22 mouse cellular contexts compared by ENCODE assay signal in the genomic region with DNA sequence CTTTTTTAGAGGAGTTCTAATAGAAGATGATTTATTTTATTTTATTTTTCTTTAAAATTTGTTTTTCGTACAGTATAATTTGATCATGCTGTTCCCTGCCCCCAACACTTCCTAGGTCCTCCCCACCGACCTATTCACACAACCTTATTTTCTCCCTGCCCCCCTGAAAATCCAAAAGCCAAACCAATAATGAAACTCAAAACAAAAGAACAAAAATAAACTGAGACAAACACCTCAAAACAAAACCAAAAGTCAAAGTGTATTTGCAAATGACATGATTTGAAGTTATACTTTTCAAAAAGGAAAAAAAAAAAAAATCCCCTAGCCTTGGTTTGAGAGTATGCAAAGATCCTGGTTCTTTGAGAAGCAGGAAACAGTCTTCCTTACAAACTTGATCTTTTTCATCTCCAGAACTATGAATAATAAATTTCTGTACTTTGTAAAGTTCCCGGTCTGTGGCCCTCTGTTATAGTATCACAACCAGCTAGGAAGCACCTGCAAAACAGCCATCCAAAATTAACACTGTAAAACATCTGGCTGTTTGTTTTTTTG.
DNase-seq lines count a peak whose midpoint lies in the region; ATAC-seq and TF ChIP-seq lines count a peak whose summit lies in the region.
"Had no signal": no experiment of that assay in that cellular context is flagged by ENCODE, and none has a peak within 500 bp of the region (broad histone marks: within the 10 kb centered on the region; RNA-seq: fewer than 3 reads in every experiment).

No protein-coding gene starts in this region.

- DNase-seq in A20 (ENCODE audit: low read depth, low spot score): peak; percentile 79
- DNase-seq in CH12.LX (ENCODE audit: extremely low read depth): peak; percentile 31
- peak; percentile 7 for DNase-seq in induced T-regulatory cell, adult 2 months (ENCODE audit: low read depth)
- no peak for DNase-seq in right cerebral cortex, postnatal 14 days
- no peak for DNase-seq in layer of hippocampus, adult 18-20 months (ENCODE audit: low spot score in 2 of 2)
- no peak for DNase-seq in stomach, postnatal 0 days (ENCODE audit: low spot score)
- DNase-seq: adrenal gland, adult 2 months; adrenal gland, adult 8-10 months; adrenal gland, postnatal 10 days; adrenal gland, postnatal 14 days; adrenal gland, postnatal 25 days; adrenal gland, postnatal 36 days; B cell, adult 2 months; cerebellum, adult 11 months; cerebellum, adult 11-12 months; cerebellum, adult 18-20 months; cerebellum, adult 2 months; cerebellum, adult 8-10 months had no signal

- TF ChIP-seq RAD21 in CH12.LX (IDR thresholded peaks at IDR 0.05; ENCODE audit: low read depth, low read length): no peak

- H3K4me3 ChIP-seq in CH12.LX (replicated peaks in 1 of 3; ENCODE audit: low read depth in 2 of 3, low read length in 2 of 3, poor library complexity in 1 of 3): no peak overlapping the region
- H3K4me3 ChIP-seq in stomach, postnatal 0 days (ENCODE audit: low read depth, low read length): no peak overlapping the region

- H3K9ac ChIP-seq in CH12.LX (ENCODE audit: insufficient read depth, low read depth): no peak overlapping the region
- no peak overlapping the region for H3K9ac ChIP-seq in stomach, postnatal 0 days (ENCODE audit: low read length)

- TF ChIP-seq CTCF in CH12.LX (conservative IDR thresholded peaks at IDR 0.05 in 1 of 2, IDR thresholded peaks at IDR 0.05 in 1 of 2; ENCODE audit: low read depth in 2 of 2, low read length in 2 of 2): no peak
- no peak for TF ChIP-seq CTCF in stomach, postnatal 0 days (IDR thresholded peaks at IDR 0.05; ENCODE audit: low read depth)

- dilution Hi-C loops in CH12.LX (cut with MboI; ENCODE audit: extremely low pct_ligation_motif_present, extremely low pct_unique_long_range_greater_than_20kb, low sequenced_read_pairs): no loop called here

- ATAC-seq in stomach, postnatal 0 days (ENCODE audit: low FRiP score, low TSS enrichment): no peak
- ATAC-seq: activated CD4-positive, CD25-positive, alpha-beta regulatory T cell, adult 4 months; CD4-positive, CD25-positive, alpha-beta regulatory T cell, adult 4 months; Patski had no signal

- TF ChIP-seq POLR2A in CH12.LX (IDR thresholded peaks at IDR 0.05; ENCODE audit: low read depth, low read length): no peak

- 82% methylated on average over 3 of the region's 3 CpGs for WGBS in stomach, postnatal 0 days

- H3K4me1 ChIP-seq in CH12.LX (ENCODE audit: control insufficient read depth in 1 of 2, insufficient read depth in 2 of 2): peaks cover 4 to 5% of the 10 kb centered on the region in 2 experiments; a peak in 2 of 4 replicates
- no peaks in the 10 kb centered on the region for H3K4me1 ChIP-seq in stomach, postnatal 0 days (replicated peaks; ENCODE audit: control insufficient read depth, insufficient read depth)

- no peaks in the 10 kb centered on the region for H3K79me2 ChIP-seq in CH12.LX (replicated peaks; ENCODE audit: control insufficient read depth, extremely low read depth, insufficient read depth, poor library complexity, severe bottlenecking)

- H3K27ac ChIP-seq in CH12.LX (ENCODE audit: insufficient read depth, low read depth): no peak overlapping the region
- no peak overlapping the region for H3K27ac ChIP-seq in stomach, postnatal 0 days (replicated peaks)

- in situ Hi-C loops in CH12.LX (cut with MboI; ENCODE audit: low pct_ligation_motif_present, low pct_unique_long_range_greater_than_20kb, low sequenced_read_pairs): no loop called here

- no peaks in the 10 kb centered on the region for H3K27me3 ChIP-seq in CH12.LX (replicated peaks)
- no peaks in the 10 kb centered on the region for H3K27me3 ChIP-seq in stomach, postnatal 0 days (ENCODE audit: control insufficient read depth, insufficient read depth, low read length)
- H3K27me3 ChIP-seq: Patski had no signal

- no peaks in the 10 kb centered on the region for H3K36me3 ChIP-seq in CH12.LX (replicated peaks in 1 of 2; ENCODE audit: control insufficient read depth in 1 of 2, insufficient read depth in 1 of 2, low read length in 1 of 2)
- no peaks in the 10 kb centered on the region for H3K36me3 ChIP-seq in stomach, postnatal 0 days (ENCODE audit: control insufficient read depth, insufficient read depth, low read length)
- H3K36me3 ChIP-seq: G1E had no signal

- TF ChIP-seq EP300 in CH12.LX (IDR thresholded peaks at IDR 0.05; ENCODE audit: low read length): peak; percentile 56; the same call in 1 of the 2 replicates
- TF ChIP-seq EP300 in stomach, postnatal 0 days (optimal IDR thresholded peaks at IDR 0.05): no peak

- no peak overlapping the region for H3K4me2 ChIP-seq in CH12.LX (ENCODE audit: insufficient read depth, low read depth, poor library complexity, severe bottlenecking)
- H3K4me2 ChIP-seq in stomach, postnatal 0 days (replicated peaks; ENCODE audit: low read depth): no peak overlapping the region

- no peaks in the 10 kb centered on the region for H3K9me3 ChIP-seq in CH12.LX (replicated peaks; ENCODE audit: low read length)
- H3K9me3 ChIP-seq in stomach, postnatal 0 days (ENCODE audit: control insufficient read depth, low read length): no peaks in the 10 kb centered on the region
- H3K9me3 ChIP-seq: G1E had no signal

TF ChIP-seq in CH12.LX, 34 proteins besides CTCF, POLR2A, EP300 and RAD21:
- TF ChIP-seq MEF2A (IDR thresholded peaks at IDR 0.05; ENCODE audit: borderline replicate concordance, low read depth, low read length): peak; percentile 83; the same call in 1 of the 2 replicates
- TF ChIP-seq TCF12 (IDR thresholded peaks at IDR 0.05; ENCODE audit: low read depth, low read length): 0 out of 2 replicates have a peak, but pooled peaks have one; percentile 31
- TF ChIP-seq HCFC1 (IDR thresholded peaks at IDR 0.05; ENCODE audit: low read depth, low read length): no peak
- peak; percentile 86 for TF ChIP-seq IRF4 (IDR thresholded peaks at IDR 0.05; ENCODE audit: low read depth, low read length)
- TF ChIP-seq E2F4 (IDR thresholded peaks at IDR 0.05; ENCODE audit: insufficient replicate concordance, low read depth, low read length): no peak
- TF ChIP-seq USF2 (conservative IDR thresholded peaks at IDR 0.05; ENCODE audit: low read depth, low read length): no peak
- peak; percentile 88 for TF ChIP-seq ZNF384 (IDR thresholded peaks at IDR 0.05; ENCODE audit: low read depth, low read length)
- TF ChIP-seq JUN (IDR thresholded peaks at IDR 0.05; ENCODE audit: insufficient read depth, low read depth, low read length): peak; percentile 23; the same call in 1 of the 2 replicates
- no peak for TF ChIP-seq NELFE (IDR thresholded peaks at IDR 0.05; ENCODE audit: low read depth, low read length)
- no peak for TF ChIP-seq GABPA (IDR thresholded peaks at IDR 0.05; ENCODE audit: insufficient replicate concordance, low read depth, low read length)
- TF ChIP-seq USF1 (IDR thresholded peaks at IDR 0.05; ENCODE audit: low read depth, low read length): no peak
- TF ChIP-seq POLR2AphosphoS2 (IDR thresholded peaks at IDR 0.05; ENCODE audit: low read depth, low read length): no peak
- TF ChIP-seq SIN3A (IDR thresholded peaks at IDR 0.05; ENCODE audit: low read length): no peak
- TF ChIP-seq SMC3 (IDR thresholded peaks at IDR 0.05; ENCODE audit: low read depth, low read length): no peak
- no peak for TF ChIP-seq MAZ (IDR thresholded peaks at IDR 0.05; ENCODE audit: low read depth, low read length)
- TF ChIP-seq MAX (IDR thresholded peaks at IDR 0.05; ENCODE audit: low read length): no peak
- no peak for TF ChIP-seq KAT2A (IDR thresholded peaks at IDR 0.05; ENCODE audit: insufficient replicate concordance, low read length)
- TF ChIP-seq ELF1 (IDR thresholded peaks at IDR 0.05; ENCODE audit: low read depth, low read length): no peak
- TF ChIP-seq BHLHE40 (IDR thresholded peaks at IDR 0.05; ENCODE audit: low read depth, low read length): no peak
- no peak for TF ChIP-seq TBP (conservative IDR thresholded peaks at IDR 0.05; ENCODE audit: low read depth, low read length)
- no peak for TF ChIP-seq UBTF (IDR thresholded peaks at IDR 0.05; ENCODE audit: low read depth, low read length)
- TF ChIP-seq JUND (conservative IDR thresholded peaks at IDR 0.05; ENCODE audit: low read depth, low read length): peak; percentile 8
- no peak for TF ChIP-seq NRF1 (IDR thresholded peaks at IDR 0.05; ENCODE audit: low read depth, low read length)
- TF ChIP-seq CHD2 (IDR thresholded peaks at IDR 0.05; ENCODE audit: low read length): no peak; the same call in 1 of the 2 replicates
- TF ChIP-seq ZKSCAN1 (IDR thresholded peaks at IDR 0.05; ENCODE audit: borderline replicate concordance, low read depth, low read length): no peak
- no peak for TF ChIP-seq ZC3H11A (IDR thresholded peaks at IDR 0.05; ENCODE audit: low read depth, low read length)
- no peak for TF ChIP-seq MXI1 (IDR thresholded peaks at IDR 0.05; ENCODE audit: low read depth, low read length)
- no peak; the same call in 1 of the 2 replicates for TF ChIP-seq ETS1 (conservative IDR thresholded peaks at IDR 0.05; ENCODE audit: low read depth, low read length)
- no peak for TF ChIP-seq MAFK (IDR thresholded peaks at IDR 0.05; ENCODE audit: insufficient replicate concordance, low read length)
- TF ChIP-seq PAX5 (IDR thresholded peaks at IDR 0.05; ENCODE audit: low read length): no peak
- TF ChIP-seq ZMIZ1 (IDR thresholded peaks at IDR 0.05; ENCODE audit: low read depth, low read length): no peak
- TF ChIP-seq MYC (IDR thresholded peaks at IDR 0.05; ENCODE audit: low read depth, low read length): no peak
- no peak for TF ChIP-seq RCOR1 (conservative IDR thresholded peaks at IDR 0.05; ENCODE audit: low read depth, low read length)
- no peak for TF ChIP-seq CHD1 (IDR thresholded peaks at IDR 0.05; ENCODE audit: low read depth, low read length)
TF ChIP-seq in CH12.LX: peak in this region for 6.

Comparison
In these comparisons a context has a peak if more than half of its experiments do, and no peak if none do; other contexts are left out.
1. DNase-seq: peak in A20 (single experiment), CH12.LX (single experiment) and induced T-regulatory cell, adult 2 months (single experiment); none in right cerebral cortex, postnatal 14 days (single experiment), layer of hippocampus, adult 18-20 months (0 of 2) and stomach, postnatal 0 days (single experiment).